Mouse (Mus musculus) erythroblast, embryonic 14.5 days (primary cell): ENCODE measurements around the gene Tagap1.
"Not testable (repeated sequence)": the region's sequence is repeated elsewhere in the genome, so short reads cannot be mapped to it uniquely, and the experiment has no call there.

Source experiments
- GATA1 ChIP-seq: IDR thresholded peaks from 2 replicates; pipeline ENCODE4 v1.6.1; 2012; ENCODE audit warnings: low read length, inconsistent platforms, mixed read lengths
- TAL1 ChIP-seq: IDR thresholded peaks from 3 replicates; pipeline ENCODE4 v1.6.1; 2012; ENCODE audit warnings: low read length, inconsistent platforms, mixed read lengths

GRCm38 (mm10) chr17:6958881-6959280, 2.1 kb downstream of the Tagap1 start:
- not testable (repeated sequence) for TF ChIP-seq TAL1, GATA1
